Mouse (Mus musculus): ENCODE results near the gene Adgrg4.

DNA sequence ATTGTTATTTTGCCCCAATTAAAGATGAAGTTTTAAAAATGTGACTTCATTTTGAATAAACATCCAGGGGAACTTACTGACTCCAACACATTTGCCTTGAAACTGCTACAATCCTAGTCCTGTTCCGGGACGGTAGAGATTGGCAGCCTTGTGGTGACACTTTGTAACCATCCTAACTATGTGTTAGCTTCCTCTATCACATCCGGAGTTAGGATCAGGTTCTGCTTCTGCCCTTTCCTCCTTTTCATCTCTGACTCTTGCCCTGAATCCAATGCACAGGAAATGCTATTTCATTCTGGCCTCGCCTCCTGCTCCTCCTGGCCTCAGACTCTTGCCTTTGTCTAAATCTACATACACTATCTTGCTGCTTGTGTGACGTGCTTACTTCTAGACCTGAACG, 42.5 kb upstream of the Adgrg4 start:
- no peak for TF ChIP-seq ZC3H11A (IDR thresholded peaks at IDR 0.05; ENCODE audit: borderline replicate concordance, low read depth, low read length)
- no peak for TF ChIP-seq CHD2 (IDR thresholded peaks at IDR 0.05; ENCODE audit: low read depth, low read length)
- no peak for TF ChIP-seq HCFC1 (IDR thresholded peaks at IDR 0.05; ENCODE audit: borderline replicate concordance, insufficient read depth, low read length)
